Mouse (Mus musculus): ENCODE results near the gene Ace. TPM values are rescaled to one million over a fixed set of nuclear protein-coding genes. Genes with fewer than 3 reads are reported as not detected.
A peak's percentile ranks its signal among the peaks of the same experiment; 100 is the strongest.

The Ace gene
- total RNA-seq, 4 experiments from 2014 or later, result 13.9 to 25.6 (median 19.4) TPM

- DNase-seq (ENCODE audit: low spot score), result no peak
Observed at GRCm38 (mm10) chr11:105946694-105947154, 21.0 kb upstream of the Ace start.

- no peak for DNase-seq (ENCODE audit: low spot score)
Observed at GRCm38 (mm10) chr11:105948255-105948654, 19.5 kb upstream of the Ace start.

- DNase-seq (ENCODE audit: low spot score), result no peak
Observed at GRCm38 (mm10) chr11:105950519-105950918, 17.2 kb upstream of the Ace start.

GRCm38 (mm10) chr11:105951601-105952044 lies 16.1 kb upstream of the Ace start:
- no peak for DNase-seq (ENCODE audit: low spot score)

- no peak for DNase-seq (ENCODE audit: low spot score)
Observed at GRCm38 (mm10) chr11:105952111-105952510, 15.6 kb upstream of the Ace start.

GRCm38 (mm10) chr11:105952911-105953386 lies 14.8 kb upstream of the Ace start, which contains the start of gene Cyb561:
Gene Cyb561, minus strand, starts transcription at chr11:105953336.
- no peak for DNase-seq (ENCODE audit: low spot score)

GRCm38 (mm10) chr11:105953402-105953801 lies 14.3 kb upstream of the Ace start:
- peak; percentile 66 for DNase-seq (ENCODE audit: low spot score)

GRCm38 (mm10) chr11:105955815-105956430 lies 11.8 kb upstream of the Ace start:
- no peak for DNase-seq (ENCODE audit: low spot score)

- DNase-seq (ENCODE audit: low spot score), result no peak
Observed at GRCm38 (mm10) chr11:105957501-105957900, 10.2 kb upstream of the Ace start.

- no peak for DNase-seq (ENCODE audit: low spot score)
Observed at GRCm38 (mm10) chr11:105958566-105958965, 9.2 kb upstream of the Ace start.

GRCm38 (mm10) chr11:105959355-105959754 lies 8.4 kb upstream of the Ace start:
- DNase-seq (ENCODE audit: low spot score), result no peak

- DNase-seq (ENCODE audit: low spot score), result no peak
Observed at GRCm38 (mm10) chr11:105964691-105965090, 3.1 kb upstream of the Ace start.

GRCm38 (mm10) chr11:105966288-105966687 lies 1.5 kb upstream of the Ace start:
- no peak for DNase-seq (ENCODE audit: low spot score)

- no peak for DNase-seq (ENCODE audit: low spot score)
Observed at GRCm38 (mm10) chr11:105968948-105969347, 1.2 kb downstream of the Ace start.

- DNase-seq (ENCODE audit: low spot score), result peak; percentile 75
Observed at GRCm38 (mm10) chr11:105969516-105969915, 1.8 kb downstream of the Ace start.

GRCm38 (mm10) chr11:105974593-105974992 lies 6.8 kb downstream of the Ace start:
- DNase-seq (ENCODE audit: low spot score), result no peak

GRCm38 (mm10) chr11:105975050-105975449 lies 7.3 kb downstream of the Ace start:
- no peak for DNase-seq (ENCODE audit: low spot score)

- no peak for DNase-seq (ENCODE audit: low spot score)
Observed at GRCm38 (mm10) chr11:105975636-105976035, 7.9 kb downstream of the Ace start.

GRCm38 (mm10) chr11:105978232-105978631 lies 10.5 kb downstream of the Ace start:
- DNase-seq (ENCODE audit: low spot score), result no peak

GRCm38 (mm10) chr11:105978634-105979033 lies 10.9 kb downstream of the Ace start:
- no peak for DNase-seq (ENCODE audit: low spot score)

GRCm38 (mm10) chr11:105984452-105984851 lies 16.7 kb downstream of the Ace start:
- DNase-seq (ENCODE audit: low spot score), result no peak

GRCm38 (mm10) chr11:105987446-105987845 lies 19.7 kb downstream of the Ace start:
- no peak for DNase-seq (ENCODE audit: low spot score)

- DNase-seq (ENCODE audit: low spot score), result no peak
Observed at GRCm38 (mm10) chr11:105989446-105989845, 21.7 kb downstream of the Ace start.

GRCm38 (mm10) chr11:105990231-105990630 lies 22.5 kb downstream of the Ace start:
- no peak for DNase-seq (ENCODE audit: low spot score)
